Mouse (Mus musculus): ENCODE measurements around the gene 9930022D16Rik.

The 9930022D16Rik gene

GRCm38 (mm10) chr11:109451169-109451568 lies 37.5 kb downstream of the 9930022D16Rik start:
- DNase-seq (ENCODE audit: low spot score) = no peak

GRCm38 (mm10) chr11:109456261-109456660 lies 42.5 kb downstream of the 9930022D16Rik start:
- no peak for DNase-seq (ENCODE audit: low spot score)

DNA sequence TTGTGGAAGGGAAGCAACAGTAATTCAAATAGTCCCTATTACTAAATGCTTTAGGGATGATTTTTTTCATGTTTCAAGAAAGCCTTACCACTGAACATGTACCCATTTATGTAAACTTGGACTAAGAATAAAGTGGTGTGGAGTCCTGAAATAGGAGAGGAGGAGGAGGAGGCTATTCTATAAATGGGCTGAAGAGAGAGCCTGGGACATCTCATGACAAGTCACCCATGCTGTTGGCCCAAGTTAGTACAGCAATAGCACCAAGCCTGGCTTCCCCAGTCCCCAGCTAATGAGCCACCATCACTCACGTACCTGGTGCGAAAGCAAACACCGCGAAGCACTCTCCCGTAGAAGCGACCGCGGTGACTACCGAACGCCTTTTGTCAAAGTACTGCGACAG lies 44.4 kb downstream of the 9930022D16Rik start:
- DNase-seq (ENCODE audit: low spot score) = no peak

DNA sequence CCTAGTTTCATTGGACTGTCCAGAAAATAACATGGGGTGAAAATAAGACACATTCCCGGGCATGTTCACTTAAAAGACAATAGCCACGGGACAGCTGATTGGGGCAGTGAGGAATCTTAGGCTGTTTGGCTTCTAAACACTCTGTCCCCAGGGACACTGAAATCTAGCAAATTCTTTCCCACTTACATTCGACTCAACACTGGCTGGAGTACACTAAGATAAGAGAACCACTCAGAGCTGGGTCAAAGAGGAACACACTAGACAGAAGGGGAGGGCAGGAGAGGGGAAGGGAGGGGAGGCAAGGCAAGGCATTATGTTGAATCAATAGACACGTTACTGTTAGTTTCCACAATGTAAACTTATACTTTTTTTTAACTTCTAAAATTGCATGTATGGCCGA lies 46.9 kb downstream of the 9930022D16Rik start:
- DNase-seq (ENCODE audit: low spot score) = no peak

DNA sequence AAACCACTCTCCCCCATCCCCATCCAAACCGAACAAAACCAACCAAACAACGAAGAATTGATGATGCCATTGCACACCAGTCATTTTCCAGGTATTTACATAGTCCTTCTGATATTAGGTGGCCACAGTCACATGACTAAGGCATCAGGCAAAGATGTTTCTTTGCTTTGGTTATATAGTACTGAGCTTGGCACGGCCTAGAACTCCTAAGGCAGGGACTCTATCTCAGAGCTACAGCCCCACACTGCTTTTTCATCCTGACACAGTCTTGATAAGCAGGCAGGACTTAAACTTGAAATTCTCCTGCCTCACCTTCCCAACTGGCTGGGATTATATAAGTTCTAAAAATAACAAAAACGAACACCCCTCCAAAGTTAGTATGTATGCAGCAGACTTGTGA lies 51.4 kb downstream of the 9930022D16Rik start:
- no peak for DNase-seq (ENCODE audit: low spot score)

GRCm38 (mm10) chr11:109466987-109467386 lies 53.3 kb downstream of the 9930022D16Rik start:
- DNase-seq (ENCODE audit: low spot score) = no peak

- no peak for DNase-seq (ENCODE audit: low spot score)
Measured at GRCm38 (mm10) chr11:109468133-109468532, 54.4 kb downstream of the 9930022D16Rik start.
